Mouse (Mus musculus) heart, embryonic 13.5 days (tissue): Measurements from ENCODE around the gene Tgfbr3l. TPM values are rescaled to one million over a fixed set of nuclear protein-coding genes. Genes with fewer than 3 reads are reported as not detected.

ENCODE experiments used
- ATAC-seq: fragments of 200-750 bp; cut with Nextera tagmentation; 2 replicates; pipeline ENCODE4 v1.8.0; 2017; ENCODE audit warnings: moderate TSS enrichment; ENCODE audit not compliant: insufficient number of reproducible peaks, low FRiP score, low TSS enrichment; ENCODE audit errors: extremely low read depth
- H3K27ac ChIP-seq: fragments of 300-500 bp; sonication (generic); replicated peaks from 2 replicates; pipeline ENCODE4 v1.5.1; 2015; ENCODE audit warnings: moderate library complexity, mild to moderate bottlenecking, inconsistent platforms
- H3K27me3 ChIP-seq: fragments of 300-500 bp; sonication (generic); replicated peaks from 2 replicates; pipeline ENCODE4 v1.6.1; 2015; ENCODE audit warnings: mild to moderate bottlenecking, inconsistent platforms
- H3K36me3 ChIP-seq: fragments of 300-500 bp; sonication (generic); 2 replicates; pipeline ENCODE4 v1.6.1; 2015; ENCODE audit warnings: mild to moderate bottlenecking, inconsistent platforms
- H3K4me1 ChIP-seq: fragments of 300-500 bp; sonication (generic); 2 replicates; pipeline ENCODE4 v1.6.1; 2015; ENCODE audit warnings: inconsistent platforms
- H3K4me2 ChIP-seq: fragments of 300-500 bp; sonication (generic); 2 replicates; pipeline ENCODE4 v1.6.1; 2015; ENCODE audit warnings: inconsistent platforms, mild to moderate bottlenecking, moderate library complexity
- H3K4me3 ChIP-seq: fragments of 300-500 bp; sonication (generic); 2 replicates; pipeline ENCODE4 v1.5.1; 2015; ENCODE audit warnings: moderate library complexity, mild to moderate bottlenecking, inconsistent platforms
- H3K9ac ChIP-seq: fragments of 300-500 bp; sonication (generic); 2 replicates; pipeline ENCODE4 v1.6.1; 2015; ENCODE audit warnings: inconsistent platforms, mild to moderate bottlenecking, moderate library complexity
- H3K9me3 ChIP-seq: fragments of 300-500 bp; sonication (generic); 2 replicates; pipeline ENCODE4 v1.6.1; 2016; ENCODE audit warnings: inconsistent platforms
- WGBS: fragments of 180-500 bp; shearing (Covaris S2); methylation state at CpG from one replicate; pipeline ENCODE4 v1.1.7; 2015; ENCODE audit warnings: mixed read lengths; 5-methylcytosine and 5-hydroxymethylcytosine counted together
- polyA plus RNA-seq: library from polyadenylated mRNA; unstranded; fragments of >200 nt; fragmentation: Nextera tagmentation; extraction: Ambion mirVana; gene quantifications from 2 replicates; pipeline ENCODE4 v1.2.1, GENCODE M21; 2015

The Tgfbr3l gene
- polyA plus RNA-seq, 1 experiment from 2014 or later, result 2.2 TPM

DNA sequence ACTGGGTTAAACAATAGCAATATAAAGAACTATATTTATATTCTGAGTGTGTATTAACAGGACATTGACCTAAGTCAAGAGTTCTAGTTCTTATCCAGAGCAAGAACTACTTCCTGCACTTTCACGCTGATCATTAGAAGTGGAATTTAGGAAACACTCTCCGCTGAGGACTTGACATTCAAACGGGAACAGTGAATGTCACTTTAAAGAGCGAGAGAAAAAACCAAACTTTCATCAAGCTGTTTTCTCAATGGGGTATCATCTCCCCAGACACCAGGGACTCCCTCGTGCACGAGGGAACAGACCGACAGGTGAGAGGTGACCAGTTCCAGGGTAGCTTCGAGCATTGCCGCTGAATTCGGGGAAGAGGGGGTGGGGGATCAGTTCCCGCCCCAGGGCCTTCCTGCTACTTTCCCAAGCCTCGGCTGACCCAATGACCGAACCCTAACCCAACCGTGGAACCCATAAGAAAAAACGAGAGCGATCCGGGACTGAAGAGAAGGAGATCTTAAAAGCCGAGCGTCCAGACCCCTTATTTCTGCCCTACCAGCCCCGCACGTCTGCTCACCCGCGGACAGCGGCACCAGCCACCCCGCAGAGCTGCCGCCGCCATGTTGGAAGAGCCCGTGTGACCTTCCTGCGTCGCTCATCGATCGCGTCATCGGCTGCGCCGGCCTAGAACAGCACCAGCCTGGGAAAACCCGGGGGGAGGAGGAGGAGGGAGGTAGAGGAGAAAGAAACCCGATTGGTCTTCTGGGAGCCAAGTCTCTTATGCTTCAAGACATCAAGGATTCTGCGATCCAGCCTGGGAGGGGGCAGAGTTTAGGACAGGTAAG lies 27.5 kb downstream of the Tgfbr3l start, which contains the start of gene Timm44:
Gene Timm44 (minus strand): TSS at position 639 of the 836 bp plus-strand sequence.
- Histone ChIP-seq H3K4me3 (peak within 1 kb of the TSS; percentile 70), H3K9me3 (no peaks in the 10 kb centered on the region), H3K27me3 (no peaks in the 10 kb centered on the region), H3K4me1 (peaks cover 11% of the 10 kb centered on the region), H3K9ac (peak within 1 kb of the TSS; percentile 87), H3K36me3 (peaks cover 39% of the 10 kb centered on the region), H3K27ac (peak within 1 kb of the TSS; percentile 43), H3K4me2 (peak within 1 kb of the TSS; percentile 79)
- ATAC-seq, result peak; percentile 89
- WGBS, result under 1% methylated on average over 39 of the region's 39 CpGs

DNA sequence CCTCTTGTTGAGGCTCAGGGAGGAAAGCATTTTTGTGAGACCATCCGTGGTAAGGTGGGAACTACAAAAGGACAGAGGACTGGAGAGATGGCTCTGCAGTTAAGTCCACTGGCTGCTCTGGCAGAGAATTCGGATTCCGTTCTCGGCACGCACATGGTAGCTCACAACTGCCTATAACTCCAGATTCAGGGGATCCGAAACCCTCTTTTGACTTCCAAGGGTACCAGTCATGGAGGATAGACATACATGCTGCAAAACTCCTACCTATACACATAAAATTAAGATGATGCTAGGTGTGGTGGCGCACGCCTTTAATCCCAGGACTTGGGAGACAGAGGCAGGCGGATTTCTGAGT lies 28.1 kb downstream of the Tgfbr3l start:
- 25% methylated on average over 9 of the region's 9 CpGs for WGBS
- ATAC-seq, result 0 out of 2 replicates have a peak, but pooled peaks have one; percentile 33
- H3K36me3 ChIP-seq, result peaks cover 33% of the 10 kb centered on the region

DNA sequence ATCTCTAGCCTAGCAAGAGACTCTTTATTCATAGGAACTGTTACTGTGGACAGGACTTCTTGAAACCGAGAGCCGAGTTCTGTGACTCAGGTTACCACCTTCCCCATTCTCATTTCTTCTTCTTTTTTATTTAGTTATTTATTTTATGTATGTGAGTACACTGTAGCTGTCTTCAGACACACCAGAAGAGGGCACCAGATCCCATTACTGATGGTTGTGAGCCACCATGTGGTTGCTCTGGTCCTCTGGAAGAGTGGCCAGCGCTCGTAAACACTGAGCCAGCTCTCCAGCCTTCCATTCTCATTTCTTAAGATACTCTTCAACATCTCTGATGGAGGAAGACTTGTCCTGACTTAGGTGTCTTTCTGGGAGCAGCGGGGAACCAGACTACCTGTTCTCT lies 44.7 kb downstream of the Tgfbr3l start:
- Histone ChIP-seq H3K4me3 (no peak overlapping the region), H3K9me3 (no peaks in the 10 kb centered on the region), H3K36me3 (peaks cover 99% of the 10 kb centered on the region), H3K4me2 (no peak overlapping the region), H3K4me1 (no peaks in the 10 kb centered on the region), H3K9ac (no peak overlapping the region), H3K27ac (no peak overlapping the region), H3K27me3 (no peaks in the 10 kb centered on the region)
- ATAC-seq, result no peak
- 89% methylated on average over 5 of the region's 5 CpGs for WGBS

More for the DNA sequence above, 28.1 kb downstream of the Tgfbr3l start:
- Histone ChIP-seq H3K27me3 (no peaks in the 10 kb centered on the region), H3K9me3 (no peaks in the 10 kb centered on the region), H3K27ac (peak overlapping the region; percentile 43), H3K9ac (peak overlapping the region; percentile 87), H3K4me2 (peak overlapping the region; percentile 79), H3K4me3 (peak overlapping the region; percentile 70), H3K4me1 (peaks cover 11% of the 10 kb centered on the region)

DNA sequence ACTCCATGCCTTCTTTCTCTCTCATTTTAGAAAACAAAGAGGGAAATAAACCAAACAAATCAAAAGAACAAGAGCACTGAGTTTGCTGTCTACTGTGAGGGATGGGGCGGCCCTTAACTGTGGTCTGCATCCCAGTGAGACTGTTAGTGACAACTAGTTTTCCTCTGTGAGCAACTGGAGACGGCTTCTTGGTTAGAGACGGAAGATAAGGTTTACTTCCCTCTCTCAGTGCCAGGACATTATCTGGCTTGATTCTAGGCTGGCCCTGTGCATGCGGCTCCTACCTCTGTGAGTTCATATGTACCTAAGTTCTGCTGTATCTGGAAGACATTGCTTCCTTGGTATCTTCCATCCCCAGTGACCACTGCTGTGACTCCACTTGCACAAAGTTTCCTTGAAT lies 49.8 kb downstream of the Tgfbr3l start:
- WGBS, result 71% methylated on average over 4 of the region's 4 CpGs
- Histone ChIP-seq H3K36me3 (peaks cover 100% of the 10 kb centered on the region), H3K9me3 (no peaks in the 10 kb centered on the region), H3K9ac (no peak overlapping the region), H3K27me3 (no peaks in the 10 kb centered on the region), H3K27ac (no peak overlapping the region), H3K4me1 (no peaks in the 10 kb centered on the region), H3K4me3 (no peak overlapping the region), H3K4me2 (no peak overlapping the region)
- ATAC-seq, result no peak

Other genes with a start within 250 kb of the Tgfbr3l start
- not detected in 2 replicates for gene Cd209f, start 142.4 kb upstream of the Tgfbr3l start, polyA plus RNA-seq
- not detected in 2 replicates for gene Cd209g, start 114.1 kb upstream of the Tgfbr3l start, polyA plus RNA-seq
- 14.3 and 15.3 TPM in 2 replicates for gene Evi5l, start 81.6 kb upstream of the Tgfbr3l start, polyA plus RNA-seq
- 0.72 and 0.87 TPM in 2 replicates for gene Prr36, start 30.8 kb upstream of the Tgfbr3l start, polyA plus RNA-seq
- gene Lrrc8e, start 21.4 kb upstream of the Tgfbr3l start, polyA plus RNA-seq, result 0.06 TPM in 1 of 2 replicates, not detected in the other
- 18.8 and 22.8 TPM in 2 replicates for gene Map2k7, start 9.5 kb upstream of the Tgfbr3l start, polyA plus RNA-seq
- gene Gm49320, start 9.3 kb upstream of the Tgfbr3l start, polyA plus RNA-seq, result 0.52 TPM in 1 of 2 replicates, not detected in the other
- gene Snapc2, start 4.9 kb downstream of the Tgfbr3l start, polyA plus RNA-seq, result 39.5 and 42.8 TPM in 2 replicates
- gene Ctxn1, start 11.1 kb downstream of the Tgfbr3l start, polyA plus RNA-seq, result 35.1 and 38.4 TPM in 2 replicates
- 54.4 and 54.9 TPM in 2 replicates for gene Timm44, start 27.7 kb downstream of the Tgfbr3l start, polyA plus RNA-seq
- gene Ccl25, start 77.0 kb downstream of the Tgfbr3l start, polyA plus RNA-seq, result 11.5 and 14.6 TPM in 2 replicates
- 162 and 163 TPM in 2 replicates for gene Elavl1, start 77.2 kb downstream of the Tgfbr3l start, polyA plus RNA-seq
- 37.3 and 39.9 TPM in 2 replicates for gene Cers4, start 244.8 kb downstream of the Tgfbr3l start, polyA plus RNA-seq